ENCODE assay signal across 14 mouse cellular contexts in the genomic region with DNA sequence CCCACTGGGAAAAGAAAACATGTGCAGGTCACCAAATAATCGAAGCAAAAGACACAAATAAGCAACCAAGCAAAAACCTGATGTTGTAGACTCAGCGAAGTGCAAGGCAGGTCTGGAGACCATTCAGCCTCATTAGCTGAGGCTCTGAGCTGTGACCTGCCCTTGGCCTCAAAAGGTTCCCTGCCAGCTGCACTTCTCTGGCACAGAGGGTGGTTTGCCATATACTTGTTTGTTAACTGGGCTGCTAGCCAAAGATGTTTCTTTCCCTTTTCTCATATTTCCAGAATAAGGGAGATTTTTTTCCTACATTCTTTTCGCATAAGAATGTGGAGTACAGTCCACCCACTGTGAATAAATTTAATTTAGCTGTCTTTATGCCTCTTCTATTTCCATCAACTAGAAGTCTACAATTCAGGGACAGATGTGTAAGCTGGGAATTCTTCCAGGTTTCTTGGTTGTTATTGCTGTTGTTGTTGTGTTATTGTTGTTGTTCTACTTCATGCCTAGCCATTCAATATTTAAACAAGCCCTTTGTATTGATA.
A peak's percentile ranks its signal among the peaks of the same experiment; 100 is the strongest.
DNase-seq lines count a peak whose midpoint lies in the region; ATAC-seq and TF ChIP-seq lines count a peak whose summit lies in the region.
"Had no signal": no experiment of that assay in that cellular context is flagged by ENCODE, and none has a peak within 500 bp of the region (broad histone marks: within the 10 kb centered on the region; RNA-seq: fewer than 3 reads in every experiment).

No protein-coding gene starts in this region.

- no peaks in the 10 kb centered on the region for H3K27me3 ChIP-seq in kidney, adult 2 months (replicated peaks; ENCODE audit: control insufficient read depth, insufficient read depth, low read length)
- no peaks in the 10 kb centered on the region for H3K27me3 ChIP-seq in stomach, embryonic 16.5 days (ENCODE audit: control insufficient read depth, insufficient read depth, low read length)
- H3K27me3 ChIP-seq in stomach, postnatal 0 days (ENCODE audit: control insufficient read depth, insufficient read depth, low read length) = no peaks in the 10 kb centered on the region
- H3K27me3 ChIP-seq: CH12.LX; heart, embryonic 13.5 days; limb, embryonic 15.5 days had no signal

- no peak overlapping the region for H3K4me2 ChIP-seq in stomach, embryonic 16.5 days (ENCODE audit: low read depth, low read length)
- no peak overlapping the region for H3K4me2 ChIP-seq in stomach, postnatal 0 days (replicated peaks; ENCODE audit: low read depth)
- H3K4me2 ChIP-seq: heart, embryonic 13.5 days; hindbrain, embryonic 14.5 days; limb, embryonic 15.5 days had no signal

- no peak overlapping the region for H3K27ac ChIP-seq in kidney, adult 2 months (ENCODE audit: insufficient read depth, low read depth, low read length)
- H3K27ac ChIP-seq in stomach, embryonic 16.5 days (ENCODE audit: low read length) = no peak overlapping the region; the same call in 1 of the 2 replicates
- H3K27ac ChIP-seq in stomach, postnatal 0 days (replicated peaks) = no peak overlapping the region
- peak overlapping the region; percentile 38; the same call in 1 of the 2 replicates for H3K27ac ChIP-seq in embryonic fibroblast, embryonic 13.5 days (ENCODE audit: insufficient read depth, low read length)
- H3K27ac ChIP-seq: heart, embryonic 13.5 days; hindbrain, embryonic 14.5 days; limb, embryonic 15.5 days had no signal

- H3K4me1 ChIP-seq in kidney, adult 2 months (ENCODE audit: control insufficient read depth, insufficient read depth, low read length) = no peaks in the 10 kb centered on the region
- H3K4me1 ChIP-seq in stomach, embryonic 16.5 days (ENCODE audit: control insufficient read depth, insufficient read depth, low read length) = no peaks in the 10 kb centered on the region
- no peaks in the 10 kb centered on the region for H3K4me1 ChIP-seq in stomach, postnatal 0 days (replicated peaks; ENCODE audit: control insufficient read depth, insufficient read depth)
- no peaks in the 10 kb centered on the region for H3K4me1 ChIP-seq in embryonic fibroblast, embryonic 13.5 days (ENCODE audit: control insufficient read depth, insufficient read depth, low read length)
- H3K4me1 ChIP-seq: heart, embryonic 13.5 days had no signal

- no peaks in the 10 kb centered on the region for H3K9me3 ChIP-seq in stomach, embryonic 16.5 days (replicated peaks; ENCODE audit: control insufficient read depth, low read length)
- H3K9me3 ChIP-seq in stomach, postnatal 0 days (ENCODE audit: control insufficient read depth, low read length) = no peaks in the 10 kb centered on the region
- H3K9me3 ChIP-seq: heart, embryonic 13.5 days; limb, embryonic 15.5 days had no signal

- no peak for TF ChIP-seq POLR2A in kidney, adult 2 months (IDR thresholded peaks at IDR 0.05; ENCODE audit: low read depth, low read length)
- TF ChIP-seq POLR2A in embryonic fibroblast, embryonic 13.5 days (IDR thresholded peaks at IDR 0.05; ENCODE audit: low read depth, low read length) = no peak

- DNase-seq in kidney, adult 2 months = peak; percentile 7
- no peak for DNase-seq in kidney, adult 8-10 months
- no peak for DNase-seq in stomach, postnatal 0 days (ENCODE audit: low spot score)
- no peak for DNase-seq in right cerebral cortex, postnatal 36 days (ENCODE audit: low spot score in 2 of 2)
- no peak for DNase-seq in cerebellum, adult 11-12 months
- DNase-seq: gastrocnemius, postnatal 14 days; retina, postnatal 1 day had no signal

- ATAC-seq in stomach, embryonic 16.5 days (ENCODE audit: insufficient read depth, low FRiP score) = peak; percentile 58; the same call in 1 of the 2 replicates
- no peak for ATAC-seq in stomach, postnatal 0 days (ENCODE audit: low FRiP score, low TSS enrichment)
- ATAC-seq in granulocyte monocyte progenitor cell, adult 5-6 weeks (replicated peaks; ENCODE audit: poor library complexity, severe bottlenecking) = no peak

- WGBS in kidney, adult 2 months = 21% methylated on average over 3 of the region's 3 CpGs
- 57% methylated on average over 3 of the region's 3 CpGs for WGBS in stomach, embryonic 16.5 days
- WGBS in stomach, postnatal 0 days = 67% methylated on average over 3 of the region's 3 CpGs

- TF ChIP-seq EP300 in stomach, postnatal 0 days (optimal IDR thresholded peaks at IDR 0.05) = no peak

- no peak overlapping the region for H3K9ac ChIP-seq in stomach, embryonic 16.5 days (ENCODE audit: low read length)
- H3K9ac ChIP-seq in stomach, postnatal 0 days (ENCODE audit: low read length) = no peak overlapping the region
- H3K9ac ChIP-seq: heart, embryonic 13.5 days; hindbrain, embryonic 14.5 days; limb, embryonic 15.5 days had no signal

- no peaks in the 10 kb centered on the region for H3K36me3 ChIP-seq in kidney, adult 2 months (ENCODE audit: control insufficient read depth, insufficient read depth, low read length)
- H3K36me3 ChIP-seq in stomach, embryonic 16.5 days (ENCODE audit: control insufficient read depth, insufficient read depth, low read length) = no peaks in the 10 kb centered on the region
- H3K36me3 ChIP-seq in stomach, postnatal 0 days (ENCODE audit: control insufficient read depth, insufficient read depth, low read length) = no peaks in the 10 kb centered on the region

- H3K4me3 ChIP-seq in kidney, adult 2 months (ENCODE audit: insufficient read depth, low read depth, low read length) = no peak overlapping the region
- no peak overlapping the region for H3K4me3 ChIP-seq in stomach, embryonic 16.5 days (replicated peaks; ENCODE audit: low read length)
- H3K4me3 ChIP-seq in stomach, postnatal 0 days (ENCODE audit: low read depth, low read length) = no peak overlapping the region
- no peak overlapping the region for H3K4me3 ChIP-seq in embryonic fibroblast, embryonic 13.5 days (ENCODE audit: insufficient read depth, low read length)
- H3K4me3 ChIP-seq: heart, embryonic 13.5 days; limb, embryonic 15.5 days had no signal

- no peak for TF ChIP-seq CTCF in kidney, adult 2 months (conservative IDR thresholded peaks at IDR 0.05; ENCODE audit: insufficient read depth, insufficient read length, low read depth, low read length)
- TF ChIP-seq CTCF in stomach, postnatal 0 days (IDR thresholded peaks at IDR 0.05; ENCODE audit: low read depth) = no peak
- TF ChIP-seq CTCF in embryonic fibroblast, embryonic 13.5 days (IDR thresholded peaks at IDR 0.05; ENCODE audit: borderline replicate concordance, insufficient read depth, low read length) = no peak
